Mouse (Mus musculus) E14TG2a.4 (cell line): ENCODE data around the gene M1ap.

ENCODE experiments used
- H3K27me3 ChIP-seq: 2 replicates; pipeline ENCODE4 v1.6.1; 2014; ENCODE audit warnings: low read length, control low read depth; ENCODE audit not compliant: insufficient read depth
- H3K36me3 ChIP-seq: 2 replicates; pipeline ENCODE4 v1.6.1; 2014; ENCODE audit warnings: low read length, control low read depth; ENCODE audit not compliant: insufficient read depth
- H3K4me1 ChIP-seq: replicated peaks from 2 replicates; pipeline ENCODE4 v1.6.1; 2014; ENCODE audit warnings: low read depth, low read length, control low read depth
- H3K4me3 ChIP-seq: replicated peaks from 2 replicates; pipeline ENCODE4 v1.5.1; 2014; ENCODE audit warnings: mild to moderate bottlenecking, low read length
- H3K9me3 ChIP-seq: 2 replicates; pipeline ENCODE4 v1.6.1; 2014; ENCODE audit warnings: low read length, control low read depth
- CTCF ChIP-seq: conservative IDR thresholded peaks from 2 replicates; pipeline ENCODE4 v1.5.1; 2014; ENCODE audit warnings: low read length
- NANOG ChIP-seq: IDR thresholded peaks from 2 replicates; pipeline ENCODE4 v1.6.1; 2014; ENCODE audit warnings: borderline replicate concordance, low read length, mixed read lengths
- POU5F1 ChIP-seq: IDR thresholded peaks from 2 replicates; pipeline ENCODE4 v1.6.1; 2014; ENCODE audit warnings: low read length, borderline replicate concordance

Gene M1ap

GRCm38 (mm10) chr6:83029777-83030176 is 83.1 kb downstream of the M1ap start:
- no peaks in the 10 kb centered on the region for H3K36me3 ChIP-seq
- H3K27me3 ChIP-seq = peaks cover 85% of the 10 kb centered on the region
- TF ChIP-seq CTCF (no peak), NANOG (no peak), POU5F1 (no peak)
- peaks cover 47% of the 10 kb centered on the region for H3K4me1 ChIP-seq
- H3K4me3 ChIP-seq = no peak overlapping the region
- H3K9me3 ChIP-seq = no peaks in the 10 kb centered on the region

DNA sequence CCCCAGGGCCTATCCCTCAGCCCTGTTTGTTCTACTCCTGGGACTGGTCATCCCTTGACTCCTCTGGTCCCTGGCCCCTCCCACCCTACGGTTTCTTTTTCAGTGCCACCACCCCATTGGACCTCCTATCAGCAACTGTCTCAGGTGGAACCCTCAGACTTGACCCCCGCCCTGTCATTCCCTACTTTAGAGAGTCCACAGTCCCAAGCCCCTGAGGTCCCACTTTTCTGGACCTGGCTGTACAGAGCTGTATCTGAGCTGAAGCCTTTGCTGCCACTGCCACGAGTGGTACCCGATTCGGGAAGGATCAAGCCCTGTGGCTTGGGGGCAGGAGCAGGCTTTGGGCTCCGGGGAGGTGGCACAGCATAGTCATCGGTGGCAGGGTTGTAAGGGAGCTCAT is 84.4 kb downstream of the M1ap start:
- Histone ChIP-seq H3K36me3 (no peaks in the 10 kb centered on the region), H3K4me1 (peaks cover 47% of the 10 kb centered on the region), H3K4me3 (peak overlapping the region; percentile 78; the same call in 1 of the 2 replicates), H3K27me3 (peaks cover 96% of the 10 kb centered on the region), H3K9me3 (no peaks in the 10 kb centered on the region)
- TF ChIP-seq NANOG = no peak
- TF ChIP-seq POU5F1 = no peak
- no peak for TF ChIP-seq CTCF

GRCm38 (mm10) chr6:83031921-83032590 is 85.4 kb downstream of the M1ap start:
- Histone ChIP-seq H3K4me1 (peaks cover 47% of the 10 kb centered on the region), H3K4me3 (peak overlapping the region; percentile 78), H3K9me3 (no peaks in the 10 kb centered on the region), H3K27me3 (peaks cover 96% of the 10 kb centered on the region), H3K36me3 (no peaks in the 10 kb centered on the region)
- TF ChIP-seq POU5F1 (no peak), NANOG (no peak), CTCF (no peak)

GRCm38 (mm10) chr6:83032769-83033191 is 86.1 kb downstream of the M1ap start:
- no peak for TF ChIP-seq CTCF

GRCm38 (mm10) chr6:83033249-83034185 is 86.8 kb downstream of the M1ap start, which contains the start of the genes Dok1 and Loxl3:
Gene Dok1, minus strand, starts transcription at chr6:83033471.
Gene Loxl3, plus strand, starts transcription at chr6:83034173.
- H3K4me1 ChIP-seq = peaks cover 53% of the 10 kb centered on the region
- no peaks in the 10 kb centered on the region for H3K9me3 ChIP-seq
- no peak; the same call in 1 of the 2 replicates for TF ChIP-seq NANOG
- no peak for TF ChIP-seq POU5F1
- no peak for TF ChIP-seq CTCF
- H3K36me3 ChIP-seq = no peaks in the 10 kb centered on the region
- H3K4me3 ChIP-seq = peak within 1 kb of the TSS; percentile 78
- H3K27me3 ChIP-seq = peaks cover 97% of the 10 kb centered on the region

More at GRCm38 (mm10) chr6:83032769-83033191, 86.1 kb downstream of the M1ap start:
- Histone ChIP-seq H3K27me3 (peaks cover 97% of the 10 kb centered on the region), H3K4me3 (peak overlapping the region; percentile 78), H3K36me3 (no peaks in the 10 kb centered on the region), H3K9me3 (no peaks in the 10 kb centered on the region), H3K4me1 (peaks cover 47% of the 10 kb centered on the region)

- TF ChIP-seq CTCF = no peak
- peak overlapping the region; percentile 78; the same call in 1 of the 2 replicates for H3K4me3 ChIP-seq
- H3K4me1 ChIP-seq = peaks cover 56% of the 10 kb centered on the region
- no peaks in the 10 kb centered on the region for H3K9me3 ChIP-seq
- no peaks in the 10 kb centered on the region for H3K36me3 ChIP-seq
- peaks cover 88% of the 10 kb centered on the region for H3K27me3 ChIP-seq
Measured at GRCm38 (mm10) chr6:83034463-83035055, 87.9 kb downstream of the M1ap start.

DNA sequence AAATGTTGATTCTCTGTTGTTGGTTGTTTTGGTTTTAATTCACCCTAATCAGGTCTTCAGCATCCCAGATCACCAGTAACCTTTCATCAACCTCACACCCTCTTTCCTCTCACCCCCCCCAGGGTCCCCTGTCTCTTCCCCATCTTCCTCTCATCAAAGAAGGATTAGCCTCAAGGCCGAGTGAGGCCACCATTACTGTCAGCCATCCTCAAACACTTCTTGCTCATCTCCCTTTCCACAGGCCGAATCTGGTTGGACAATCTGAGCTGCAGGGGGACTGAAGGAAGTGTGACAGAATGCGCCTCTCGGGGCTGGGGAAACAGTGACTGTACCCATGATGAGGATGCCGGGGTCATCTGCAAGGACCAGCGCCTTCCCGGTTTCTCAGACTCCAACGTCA is 90.5 kb downstream of the M1ap start:
- TF ChIP-seq POU5F1 (no peak), NANOG (no peak), CTCF (no peak)
- no peak overlapping the region for H3K4me3 ChIP-seq
- no peaks in the 10 kb centered on the region for H3K36me3 ChIP-seq
- peaks cover 64% of the 10 kb centered on the region for H3K27me3 ChIP-seq
- no peaks in the 10 kb centered on the region for H3K9me3 ChIP-seq
- peaks cover 30% of the 10 kb centered on the region for H3K4me1 ChIP-seq

GRCm38 (mm10) chr6:83038496-83039012 is 91.9 kb downstream of the M1ap start:
- H3K36me3 ChIP-seq = no peaks in the 10 kb centered on the region
- TF ChIP-seq CTCF (no peak), POU5F1 (no peak), NANOG (no peak)
- peaks cover 52% of the 10 kb centered on the region for H3K27me3 ChIP-seq
- peak overlapping the region; percentile 41; the same call in 1 of the 2 replicates for H3K4me3 ChIP-seq
- peaks cover 30% of the 10 kb centered on the region for H3K4me1 ChIP-seq
- H3K9me3 ChIP-seq = no peaks in the 10 kb centered on the region
